Mouse (Mus musculus) embryonic facial prominence, embryonic 14.5 days (tissue): Measurements from ENCODE around the gene Gm21719. TPM values are rescaled to one million over a fixed set of nuclear protein-coding genes. Genes with fewer than 3 reads are reported as not detected.
"Not testable (repeated sequence)": the region's sequence is repeated elsewhere in the genome, so short reads cannot be mapped to it uniquely, and the experiment has no call there.

Experiments
- ATAC-seq: fragments of 200-750 bp; cut with Nextera tagmentation; 2 replicates; pipeline ENCODE4 v1.8.0; 2017; ENCODE audit warnings: low read depth, moderate number of reproducible peaks, moderate TSS enrichment
- DNase-seq: peaks from one replicate; pipeline ENCODE4 v3.0.0-alpha.2; 2015; ENCODE audit warnings: low spot score
- H3K27ac ChIP-seq: fragments of 300-500 bp; sonication (generic); replicated peaks from 2 replicates; pipeline ENCODE4 v1.5.1; 2014; ENCODE audit warnings: low read depth, mild to moderate bottlenecking, low read length, moderate library complexity
- H3K27me3 ChIP-seq: fragments of 300-500 bp; sonication (generic); replicated peaks from 2 replicates; pipeline ENCODE4 v1.6.1; 2014; ENCODE audit warnings: low read length; ENCODE audit not compliant: control insufficient read depth, insufficient read depth
- H3K36me3 ChIP-seq: fragments of 300-500 bp; sonication (generic); 2 replicates; pipeline ENCODE4 v1.6.1; 2014; ENCODE audit warnings: low read length, mixed read lengths; ENCODE audit not compliant: control insufficient read depth, insufficient read depth
- H3K4me1 ChIP-seq: fragments of 300-500 bp; sonication (generic); 2 replicates; pipeline ENCODE4 v1.6.1; 2014; ENCODE audit warnings: antibody characterized with exemption, low read length; ENCODE audit not compliant: control insufficient read depth, insufficient read depth
- H3K4me2 ChIP-seq: fragments of 300-500 bp; sonication (generic); 2 replicates; pipeline ENCODE4 v1.6.1; 2014; ENCODE audit warnings: low read depth, mild to moderate bottlenecking, low read length, moderate library complexity, mixed read lengths
- H3K4me3 ChIP-seq: fragments of 300-500 bp; sonication (generic); 2 replicates; pipeline ENCODE4 v1.5.1; 2014; ENCODE audit warnings: low read depth, mild to moderate bottlenecking, low read length
- H3K9ac ChIP-seq: fragments of 300-500 bp; sonication (generic); 2 replicates; pipeline ENCODE4 v1.6.1; 2014; ENCODE audit warnings: low read depth, mild to moderate bottlenecking, low read length, moderate library complexity, mixed read lengths
- H3K9me3 ChIP-seq: fragments of 300-500 bp; sonication (generic); 2 replicates; pipeline ENCODE4 v1.6.1; 2016; ENCODE audit warnings: low read length; ENCODE audit not compliant: control insufficient read depth
- WGBS: fragments of 180-500 bp; shearing (Covaris S2); extraction: QIAGEN DNeasy Blood & Tissue Kit; methylation state at CpG from one replicate; pipeline ENCODE4 v1.1.7; 2014; 5-methylcytosine and 5-hydroxymethylcytosine counted together
- polyA plus RNA-seq: library from polyadenylated mRNA; unstranded; fragments of >200 nt; fragmentation: Nextera tagmentation; extraction: Ambion mirVana; gene quantifications from 2 replicates; pipeline ENCODE4 v1.2.1, GENCODE M21; 2014

Gm21719 gene
- not detected in 2 replicates for polyA plus RNA-seq

- H3K27me3 ChIP-seq, H3K27ac ChIP-seq, H3K4me1 ChIP-seq, ATAC-seq, H3K9ac ChIP-seq, H3K4me3 ChIP-seq, H3K36me3 ChIP-seq, H3K4me2 ChIP-seq, H3K9me3 ChIP-seq, DNase-seq: not testable (repeated sequence)
- 57% methylated on average over 1 of the region's 1 CpGs for WGBS
Observed at GRCm38 (mm10) chrY:6682772-6683171, at the start of gene Gm21719. Gm21719 (minus strand) TSS chrY:6682872.

Other genes starting within 250 kb of the Gm21719 start
- gene Gm28919, start 99.3 kb downstream of the Gm21719 start, polyA plus RNA-seq = not detected in 2 replicates
- gene Gm20830, start 235.4 kb upstream of the Gm21719 start, polyA plus RNA-seq = not detected in 2 replicates